Mouse (Mus musculus) neural tube, embryonic 13.5 days (tissue): ENCODE data around the gene Ap1g2. TPM values are rescaled to one million over a fixed set of nuclear protein-coding genes. Genes with fewer than 3 reads are reported as not detected.

Experiments used
- ATAC-seq: fragments of 200-750 bp; cut with Nextera tagmentation; 2 replicates; pipeline ENCODE4 v1.8.0; 2017; ENCODE audit warnings: low read depth, mild to moderate bottlenecking, moderate TSS enrichment, moderate library complexity
- H3K27ac ChIP-seq: fragments of 300-500 bp; sonication (generic); replicated peaks from 2 replicates; pipeline ENCODE4 v1.5.1; 2015; ENCODE audit warnings: moderate library complexity, mild to moderate bottlenecking, inconsistent platforms
- H3K27me3 ChIP-seq: fragments of 300-500 bp; sonication (generic); 2 replicates; pipeline ENCODE4 v1.6.1; 2015; ENCODE audit warnings: mild to moderate bottlenecking, inconsistent platforms
- H3K36me3 ChIP-seq: fragments of 300-500 bp; sonication (generic); 2 replicates; pipeline ENCODE4 v1.6.1; 2015; ENCODE audit warnings: mild to moderate bottlenecking, inconsistent platforms
- H3K4me1 ChIP-seq: fragments of 300-500 bp; sonication (generic); replicated peaks from 2 replicates; pipeline ENCODE4 v1.6.1; 2015; ENCODE audit warnings: inconsistent platforms
- H3K4me2 ChIP-seq: fragments of 300-500 bp; sonication (generic); 2 replicates; pipeline ENCODE4 v1.6.1; 2015; ENCODE audit warnings: inconsistent platforms, mild to moderate bottlenecking, moderate library complexity
- H3K4me3 ChIP-seq: fragments of 300-500 bp; sonication (generic); 2 replicates; pipeline ENCODE4 v1.5.1; 2015; ENCODE audit warnings: mild to moderate bottlenecking, inconsistent platforms
- H3K9ac ChIP-seq: fragments of 300-500 bp; sonication (generic); 2 replicates; pipeline ENCODE4 v1.6.1; 2015; ENCODE audit warnings: moderate library complexity, mild to moderate bottlenecking, inconsistent platforms
- H3K9me3 ChIP-seq: fragments of 300-500 bp; sonication (generic); 2 replicates; pipeline ENCODE4 v1.6.1; 2016; ENCODE audit warnings: inconsistent platforms
- WGBS: fragments of 180-500 bp; shearing (Covaris S2); methylation state at CpG from one replicate; pipeline ENCODE4 v1.1.7; 2015; 5-methylcytosine and 5-hydroxymethylcytosine counted together
- polyA plus RNA-seq: library from polyadenylated mRNA; unstranded; fragments of >200 nt; fragmentation: Nextera tagmentation; extraction: Ambion mirVana; gene quantifications from 2 replicates; pipeline ENCODE4 v1.2.1, GENCODE M21; 2015

Gene Ap1g2
- polyA plus RNA-seq, 1 experiment from 2014 or later = 8.3 TPM

DNA sequence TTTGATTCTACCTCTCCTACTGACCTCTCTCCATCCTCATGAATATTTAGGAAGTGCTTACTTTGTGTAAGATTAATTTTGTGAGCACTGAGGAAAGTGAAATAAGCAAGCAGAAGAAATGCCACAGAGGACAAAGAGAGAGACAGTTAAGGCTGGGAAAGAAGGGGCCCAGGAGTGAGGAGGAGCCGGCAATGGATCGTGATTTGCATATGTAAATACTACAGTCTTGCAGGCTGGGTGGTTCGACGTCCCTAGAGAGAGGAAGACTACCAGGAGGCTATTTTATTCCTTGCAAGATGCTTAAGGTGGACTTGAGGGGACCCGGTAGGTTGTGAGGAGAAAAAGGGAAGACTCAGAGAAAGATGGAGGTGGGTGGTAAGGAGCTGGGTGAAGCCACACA, 25.3 kb downstream of the Ap1g2 start:
- no peak for ATAC-seq
- no peaks in the 10 kb centered on the region for H3K9me3 ChIP-seq
- no peak overlapping the region for H3K4me3 ChIP-seq
- 16% methylated on average over 5 of the region's 5 CpGs for whole genome bisulfite sequencing
- H3K4me1 ChIP-seq = peaks cover 89% of the 10 kb centered on the region
- no peaks in the 10 kb centered on the region for H3K27me3 ChIP-seq
- H3K27ac ChIP-seq = peak overlapping the region; percentile 62; the same call in 1 of the 2 replicates
- no peak overlapping the region for H3K4me2 ChIP-seq
- peaks cover 10% of the 10 kb centered on the region for H3K36me3 ChIP-seq
- peak overlapping the region; percentile 34; the same call in 1 of the 2 replicates for H3K9ac ChIP-seq

GRCm38 (mm10) chr14:55079214-55079970, 27.0 kb downstream of the Ap1g2 start:
- no peaks in the 10 kb centered on the region for H3K27me3 ChIP-seq
- peaks cover 18% of the 10 kb centered on the region for H3K36me3 ChIP-seq
- peak overlapping the region; percentile 96 for H3K27ac ChIP-seq
- no peaks in the 10 kb centered on the region for H3K9me3 ChIP-seq
- H3K4me1 ChIP-seq = peaks cover 80% of the 10 kb centered on the region
- H3K4me2 ChIP-seq = peak overlapping the region; percentile 51
- 13% methylated on average over 8 of the region's 8 CpGs for WGBS
- peak; percentile 30 for ATAC-seq
- H3K9ac ChIP-seq = peak overlapping the region; percentile 63
- H3K4me3 ChIP-seq = peak overlapping the region; percentile 12; the same call in 1 of the 2 replicates

- 3% methylated on average over 23 of the region's 23 CpGs for WGBS
- H3K27ac ChIP-seq = peak overlapping the region; percentile 96
- ATAC-seq = peak; percentile 84
- H3K4me1 ChIP-seq = peaks cover 73% of the 10 kb centered on the region
- H3K27me3 ChIP-seq = no peaks in the 10 kb centered on the region
- peaks cover 23% of the 10 kb centered on the region for H3K36me3 ChIP-seq
- H3K4me3 ChIP-seq = peak overlapping the region; percentile 12; the same call in 1 of the 2 replicates
- H3K4me2 ChIP-seq = peak overlapping the region; percentile 51
- peak overlapping the region; percentile 63 for H3K9ac ChIP-seq
- no peaks in the 10 kb centered on the region for H3K9me3 ChIP-seq
Observed at GRCm38 (mm10) chr14:55078366-55078989, 27.9 kb downstream of the Ap1g2 start.

- Histone ChIP-seq H3K4me2 (peak overlapping the region; percentile 51), H3K9me3 (no peaks in the 10 kb centered on the region), H3K4me3 (no peak overlapping the region), H3K4me1 (peaks cover 71% of the 10 kb centered on the region), H3K27ac (peak overlapping the region; percentile 96), H3K36me3 (peaks cover 30% of the 10 kb centered on the region), H3K27me3 (no peaks in the 10 kb centered on the region), H3K9ac (peak overlapping the region; percentile 63)
- peak; percentile 21; the same call in 1 of the 2 replicates for ATAC-seq
- 9% methylated on average over 15 of the region's 15 CpGs for WGBS
Observed at GRCm38 (mm10) chr14:55077481-55078365, 28.7 kb downstream of the Ap1g2 start.

DNA sequence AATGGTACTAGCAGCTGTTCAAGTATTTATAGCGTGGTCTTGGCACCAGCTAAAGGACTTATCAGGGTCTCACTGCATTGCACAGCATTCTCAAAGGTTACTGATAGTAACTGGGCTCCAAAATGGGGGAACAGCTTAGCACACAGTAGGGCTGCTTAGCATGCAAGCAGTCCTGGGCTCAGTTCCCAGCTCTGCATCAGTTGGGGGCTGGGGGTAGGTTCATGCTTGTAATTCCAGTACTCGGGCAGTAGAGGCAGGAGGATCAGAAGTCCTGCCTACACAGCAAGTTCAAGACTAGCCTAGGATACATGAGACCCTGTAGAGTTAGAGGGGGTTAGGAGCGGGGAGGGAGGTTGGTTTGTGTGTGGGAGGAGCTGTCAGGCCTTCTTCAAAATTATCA, 29.4 kb downstream of the Ap1g2 start:
- Histone ChIP-seq H3K27ac (peak overlapping the region; percentile 96), H3K4me2 (no peak overlapping the region), H3K4me1 (peaks cover 79% of the 10 kb centered on the region), H3K9me3 (no peaks in the 10 kb centered on the region), H3K36me3 (peaks cover 36% of the 10 kb centered on the region), H3K27me3 (no peaks in the 10 kb centered on the region), H3K4me3 (no peak overlapping the region), H3K9ac (0 out of 2 replicates have a peak overlapping the region, but pooled peaks have one; percentile 63)
- WGBS = 64% methylated on average over 3 of the region's 3 CpGs
- ATAC-seq = no peak

- H3K4me3 ChIP-seq = no peak overlapping the region
- H3K27me3 ChIP-seq = no peaks in the 10 kb centered on the region
- peaks cover 78% of the 10 kb centered on the region for H3K4me1 ChIP-seq
- ATAC-seq = no peak
- H3K36me3 ChIP-seq = peaks cover 39% of the 10 kb centered on the region
- H3K9me3 ChIP-seq = no peaks in the 10 kb centered on the region
- WGBS = 44% methylated on average over 6 of the region's 6 CpGs
- H3K4me2 ChIP-seq = no peak overlapping the region
- H3K9ac ChIP-seq = no peak overlapping the region
- H3K27ac ChIP-seq = peak overlapping the region; percentile 96; the same call in 1 of the 2 replicates
Observed at GRCm38 (mm10) chr14:55076224-55076623, 30.2 kb downstream of the Ap1g2 start.

- no peaks in the 10 kb centered on the region for H3K27me3 ChIP-seq
- no peak overlapping the region for H3K4me3 ChIP-seq
- WGBS = 89% methylated on average over 12 of the region's 12 CpGs
- H3K27ac ChIP-seq = no peak overlapping the region
- H3K36me3 ChIP-seq = peaks cover 57% of the 10 kb centered on the region
- H3K4me2 ChIP-seq = no peak overlapping the region
- no peaks in the 10 kb centered on the region for H3K9me3 ChIP-seq
- ATAC-seq = no peak
- H3K9ac ChIP-seq = no peak overlapping the region
- H3K4me1 ChIP-seq = peaks cover 62% of the 10 kb centered on the region
Observed at GRCm38 (mm10) chr14:55074416-55074815, 32.0 kb downstream of the Ap1g2 start.

DNA sequence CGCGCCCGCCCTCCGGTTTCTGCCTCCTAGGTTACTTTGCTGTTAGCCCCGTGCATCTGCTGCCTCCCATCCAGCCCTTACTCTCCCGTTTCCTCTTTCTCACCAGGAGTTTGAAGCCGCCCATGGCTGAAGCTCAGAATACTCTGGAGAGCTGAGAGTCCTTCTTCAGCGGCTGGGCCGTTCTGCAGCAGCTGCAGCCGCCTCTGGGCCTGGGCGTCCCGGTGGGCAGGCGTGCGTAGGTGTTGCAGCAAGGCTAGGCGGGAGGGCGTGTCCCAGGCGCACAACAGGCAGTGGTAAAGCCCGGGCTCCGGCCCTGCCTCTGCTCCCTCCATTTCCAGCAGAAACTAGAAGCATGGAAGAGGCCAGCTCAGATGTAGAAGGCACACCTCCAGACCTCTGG, 34.6 kb downstream of the Ap1g2 start:
- no peak overlapping the region for H3K4me3 ChIP-seq
- H3K9me3 ChIP-seq = no peaks in the 10 kb centered on the region
- H3K9ac ChIP-seq = peak overlapping the region; percentile 53; the same call in 1 of the 2 replicates
- H3K4me1 ChIP-seq = peaks cover 35% of the 10 kb centered on the region
- ATAC-seq = no peak
- peak overlapping the region; percentile 28 for H3K27ac ChIP-seq
- WGBS = 22% methylated on average over 19 of the region's 19 CpGs
- H3K27me3 ChIP-seq = no peaks in the 10 kb centered on the region
- peaks cover 83% of the 10 kb centered on the region for H3K36me3 ChIP-seq
- H3K4me2 ChIP-seq = peak overlapping the region; percentile 20; the same call in 1 of the 2 replicates

GRCm38 (mm10) chr14:55066042-55066441, 40.4 kb downstream of the Ap1g2 start:
- ATAC-seq = no peak
- H3K36me3 ChIP-seq = peaks cover 91% of the 10 kb centered on the region

GRCm38 (mm10) chr14:55065391-55065790, 41.0 kb downstream of the Ap1g2 start:
- Histone ChIP-seq H3K27ac (no peak overlapping the region), H3K9me3 (no peaks in the 10 kb centered on the region), H3K27me3 (no peaks in the 10 kb centered on the region), H3K36me3 (peaks cover 84% of the 10 kb centered on the region), H3K9ac (no peak overlapping the region), H3K4me3 (no peak overlapping the region), H3K4me2 (no peak overlapping the region), H3K4me1 (peaks cover 42% of the 10 kb centered on the region)
- WGBS = 85% methylated on average over 13 of the region's 13 CpGs
- ATAC-seq = no peak

More at GRCm38 (mm10) chr14:55066042-55066441, 40.4 kb downstream of the Ap1g2 start:
- H3K27me3 ChIP-seq = no peaks in the 10 kb centered on the region
- 90% methylated on average over 8 of the region's 8 CpGs for WGBS
- peaks cover 35% of the 10 kb centered on the region for H3K4me1 ChIP-seq
- no peak overlapping the region for H3K4me2 ChIP-seq
- H3K9me3 ChIP-seq = no peaks in the 10 kb centered on the region
- H3K4me3 ChIP-seq = no peak overlapping the region
- no peak overlapping the region for H3K9ac ChIP-seq
- H3K27ac ChIP-seq = no peak overlapping the region

GRCm38 (mm10) chr14:55064481-55065370, 41.7 kb downstream of the Ap1g2 start:
- Histone ChIP-seq H3K4me2 (no peak overlapping the region), H3K9me3 (no peaks in the 10 kb centered on the region), H3K36me3 (peaks cover 78% of the 10 kb centered on the region), H3K4me1 (peaks cover 46% of the 10 kb centered on the region), H3K27ac (no peak overlapping the region), H3K27me3 (no peaks in the 10 kb centered on the region), H3K4me3 (no peak overlapping the region), H3K9ac (no peak overlapping the region)
- 79% methylated on average over 35 of the region's 35 CpGs for WGBS
- ATAC-seq = no peak
